Mouse (Mus musculus) ES-Bruce4 (cell line): ENCODE results near the gene Slit2. TPM values are rescaled to one million over a fixed set of nuclear protein-coding genes. Genes with fewer than 3 reads are reported as not detected.

Experiments used
- H3K27ac ChIP-seq: 2 replicates; pipeline ENCODE4 v1.5.1; 2012; ENCODE audit warnings: low read length, inconsistent platforms; ENCODE audit not compliant: insufficient read depth
- H3K27me3 ChIP-seq: 2 replicates; pipeline ENCODE4 v1.6.1; 2012; ENCODE audit warnings: mild to moderate bottlenecking, low read length, inconsistent platforms; ENCODE audit not compliant: control insufficient read depth, poor library complexity, insufficient read depth, severe bottlenecking
- H3K36me3 ChIP-seq: 2 replicates; pipeline ENCODE4 v1.6.1; 2012; ENCODE audit warnings: inconsistent platforms, mild to moderate bottlenecking, low read length, moderate library complexity; ENCODE audit not compliant: control insufficient read depth, poor library complexity, insufficient read depth, severe bottlenecking
- H3K4me1 ChIP-seq: one replicate; pipeline ENCODE4 v1.8.1; 2011; ENCODE audit warnings: low read length; ENCODE audit not compliant: control insufficient read depth, insufficient read depth
- H3K4me3 ChIP-seq: 2 replicates; pipeline ENCODE4 v1.5.1; 2011; ENCODE audit warnings: low read depth, mild to moderate bottlenecking, low read length
- H3K9ac ChIP-seq: 2 replicates; pipeline ENCODE4 v1.6.1; 2012; ENCODE audit warnings: low read depth, mild to moderate bottlenecking, inconsistent platforms; ENCODE audit not compliant: poor library complexity, severe bottlenecking
- H3K9me3 ChIP-seq: replicated peaks from 2 replicates; pipeline ENCODE4 v1.6.1; 2012; ENCODE audit warnings: mild to moderate bottlenecking, low read length, inconsistent platforms; ENCODE audit not compliant: control insufficient read depth, poor library complexity, insufficient read depth, severe bottlenecking
- CTCF ChIP-seq: IDR thresholded peaks from one replicate; pipeline ENCODE4 v1.8.1; 2011; ENCODE audit warnings: low read depth, low read length
- EP300 ChIP-seq: IDR thresholded peaks from 2 replicates; pipeline ENCODE4 v1.6.1; 2011; ENCODE audit warnings: low read depth, low read length; ENCODE audit not compliant: insufficient read depth
- POLR2A ChIP-seq: IDR thresholded peaks from one replicate; pipeline ENCODE4 v1.8.1; 2011; ENCODE audit warnings: low read length; ENCODE audit not compliant: insufficient read depth
- polyA plus RNA-seq: library from polyadenylated mRNA; stranded (reverse); fragments of >200 nt; gene quantifications from 2 replicates; pipeline ENCODE4 v1.2.4, GENCODE M21; 2011; ENCODE audit warnings: low read depth; ENCODE audit not compliant: missing spikeins, insufficient read depth, insufficient read length

Slit2 gene
- polyA plus RNA-seq, 1 experiment = 17.4 TPM

DNA sequence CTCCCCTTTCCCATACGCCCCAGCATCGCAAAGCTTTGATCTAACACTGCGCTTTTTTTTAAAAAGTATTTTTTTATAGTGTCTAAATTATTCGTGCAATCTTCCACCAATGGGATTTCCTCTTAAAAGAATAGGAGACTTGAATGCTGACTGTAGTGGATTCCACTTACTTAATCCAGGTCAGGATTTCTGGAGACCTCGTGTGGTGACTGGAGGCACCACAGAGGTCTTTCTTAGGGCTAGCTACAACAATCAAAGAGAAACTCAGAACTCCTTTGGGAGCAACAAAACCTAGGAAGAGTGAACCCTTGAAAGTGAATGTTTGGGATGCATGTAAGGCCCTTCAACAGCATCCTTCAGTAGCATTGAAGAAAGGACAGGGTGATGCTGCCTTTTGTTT lies 2.5 kb upstream of the Slit2 start:
- Histone ChIP-seq H3K4me3 (no peak overlapping the region), H3K4me1 (no peaks in the 10 kb centered on the region), H3K27me3 (peaks cover 3% of the 10 kb centered on the region; the same call in 1 of the 2 replicates), H3K27ac (no peak overlapping the region), H3K9ac (no peak overlapping the region), H3K36me3 (no peaks in the 10 kb centered on the region), H3K9me3 (no peaks in the 10 kb centered on the region)
- TF ChIP-seq EP300 (no peak), CTCF (no peak), POLR2A (no peak)

DNA sequence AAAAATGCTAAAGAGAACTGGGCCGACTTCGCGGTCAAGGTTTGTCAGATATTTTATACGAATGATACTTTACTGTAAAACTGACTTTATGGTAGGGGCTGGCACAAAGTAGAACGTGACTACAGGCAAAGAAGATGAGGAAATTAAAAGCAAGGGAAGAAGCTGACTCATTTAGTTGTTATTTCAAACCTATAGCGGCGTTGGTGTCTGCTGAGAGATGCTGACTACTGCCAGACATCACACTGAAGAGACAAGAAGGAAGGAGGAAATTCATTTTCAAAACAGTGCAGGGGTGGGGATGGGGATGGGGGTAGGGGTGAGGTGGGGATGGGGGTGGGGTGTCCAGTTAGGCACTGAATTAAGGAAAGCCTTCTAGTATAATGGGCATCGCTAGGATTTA lies 987 bp upstream of the Slit2 start:
- Histone ChIP-seq H3K9ac (peak overlapping the region; percentile 71; the same call in 1 of the 2 replicates), H3K9me3 (no peaks in the 10 kb centered on the region), H3K27ac (no peak overlapping the region), H3K36me3 (no peaks in the 10 kb centered on the region), H3K27me3 (peaks cover 3% of the 10 kb centered on the region; the same call in 1 of the 2 replicates), H3K4me1 (no peaks in the 10 kb centered on the region), H3K4me3 (no peak overlapping the region)
- TF ChIP-seq POLR2A (no peak), EP300 (no peak), CTCF (no peak)

DNA sequence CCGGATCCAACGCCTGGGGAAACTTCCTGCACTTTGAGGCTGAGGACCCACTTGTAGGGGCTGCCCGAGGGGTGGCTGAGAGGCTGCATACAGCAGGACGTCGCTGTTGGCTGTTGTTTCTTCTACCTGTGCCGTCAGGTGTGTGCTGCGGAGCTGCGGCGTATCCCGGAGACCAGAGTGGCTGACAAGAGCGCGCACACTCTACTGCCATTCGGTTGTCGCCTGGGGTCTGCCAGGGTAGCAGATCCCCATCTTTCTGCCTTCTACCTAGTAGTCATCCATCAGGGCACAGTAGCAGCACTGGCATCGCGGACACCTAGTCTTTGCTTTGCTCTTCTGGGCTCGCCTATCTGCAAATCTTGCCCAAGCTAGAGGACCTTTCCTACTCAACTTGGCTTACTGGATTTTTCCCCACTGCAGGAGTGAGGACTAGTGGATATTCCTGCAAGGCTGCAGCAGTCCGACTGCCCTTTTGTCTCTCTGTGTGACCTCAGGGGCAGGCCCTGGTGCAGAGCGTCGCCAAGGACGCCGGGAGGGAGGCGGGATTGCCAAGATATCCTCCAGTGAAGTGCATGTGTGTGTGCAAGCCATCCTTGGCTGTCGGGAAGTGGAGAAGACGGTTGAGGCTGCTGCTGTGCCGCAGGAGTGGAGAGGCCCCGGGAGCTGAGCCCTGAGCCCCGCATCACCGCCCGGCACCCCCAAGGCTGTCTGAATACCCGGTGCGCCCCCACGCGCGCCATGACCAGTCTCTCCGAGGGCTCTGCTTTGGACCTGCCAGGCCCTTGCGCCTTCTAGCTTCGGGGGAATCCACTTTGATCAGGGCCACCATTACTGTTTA lies 1.0 kb downstream of the Slit2 start:
- Histone ChIP-seq H3K4me1 (no peaks in the 10 kb centered on the region), H3K9me3 (no peaks in the 10 kb centered on the region), H3K27me3 (peaks cover 3% of the 10 kb centered on the region; the same call in 1 of the 2 replicates), H3K4me3 (peak overlapping the region; percentile 71), H3K9ac (peak overlapping the region; percentile 71), H3K36me3 (no peaks in the 10 kb centered on the region), H3K27ac (no peak overlapping the region)
- TF ChIP-seq EP300 = no peak
- TF ChIP-seq CTCF = no peak

DNA sequence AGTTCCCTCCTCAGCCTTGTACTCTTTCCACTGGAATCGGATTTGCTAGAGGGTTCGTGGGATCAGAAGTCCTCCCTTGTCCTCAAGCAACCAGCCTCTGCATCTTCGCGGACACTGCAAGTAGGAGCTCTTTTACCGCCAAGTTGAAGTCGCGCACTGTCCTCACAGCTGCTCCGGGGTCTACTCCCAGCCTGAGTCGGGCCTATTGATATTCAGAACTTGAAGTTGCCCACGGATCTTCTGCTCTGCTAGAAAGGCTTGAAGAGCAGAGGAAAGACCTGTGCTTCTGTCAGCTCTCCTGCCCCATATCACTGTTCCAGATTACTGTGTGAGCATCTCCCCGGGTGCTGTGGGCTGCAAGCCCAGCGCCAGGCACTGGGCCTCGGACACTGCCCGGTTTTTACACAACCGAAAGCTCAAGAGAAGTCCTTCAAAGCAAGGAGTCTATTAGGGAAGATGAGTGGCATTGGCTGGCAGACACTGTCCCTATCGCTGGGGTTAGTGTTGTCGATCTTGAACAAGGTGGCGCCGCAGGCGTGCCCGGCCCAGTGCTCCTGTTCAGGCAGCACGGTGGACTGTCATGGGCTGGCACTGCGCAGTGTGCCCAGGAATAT lies 1.8 kb downstream of the Slit2 start:
- H3K36me3 ChIP-seq = no peaks in the 10 kb centered on the region
- no peaks in the 10 kb centered on the region for H3K4me1 ChIP-seq
- H3K9me3 ChIP-seq = no peaks in the 10 kb centered on the region
- no peak overlapping the region for H3K27ac ChIP-seq
- H3K9ac ChIP-seq = peak overlapping the region; percentile 31
- TF ChIP-seq CTCF (no peak), EP300 (no peak), POLR2A (no peak)
- H3K4me3 ChIP-seq = peak overlapping the region; percentile 71
- peaks cover 3% of the 10 kb centered on the region; the same call in 1 of the 2 replicates for H3K27me3 ChIP-seq

DNA sequence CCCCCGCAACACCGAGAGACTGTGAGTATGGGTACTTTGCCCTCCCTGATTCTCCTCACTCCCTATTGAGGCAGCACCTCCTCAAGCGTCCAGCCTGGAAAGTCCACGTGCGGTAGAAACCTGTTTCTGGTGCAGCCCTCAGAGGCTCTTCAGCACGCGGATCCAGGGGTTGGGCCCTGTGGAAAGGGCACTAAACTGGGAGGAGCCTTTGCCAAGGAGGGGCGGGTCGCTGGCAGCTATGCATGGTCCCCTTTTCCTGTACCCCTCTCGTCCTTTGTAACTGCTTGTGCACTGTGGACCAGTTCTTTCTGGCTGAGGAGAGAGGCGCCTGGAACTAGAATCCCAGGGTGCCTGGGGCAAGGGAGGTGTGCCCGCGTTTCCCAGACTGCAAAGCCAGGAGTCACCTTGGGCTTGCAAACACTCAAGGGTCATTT lies 2.3 kb downstream of the Slit2 start:
- H3K4me3 ChIP-seq = peak overlapping the region; percentile 71
- peaks cover 3% of the 10 kb centered on the region; the same call in 1 of the 2 replicates for H3K27me3 ChIP-seq
- no peak overlapping the region for H3K27ac ChIP-seq
- no peaks in the 10 kb centered on the region for H3K9me3 ChIP-seq
- H3K36me3 ChIP-seq = no peaks in the 10 kb centered on the region
- H3K9ac ChIP-seq = no peak overlapping the region
- H3K4me1 ChIP-seq = no peaks in the 10 kb centered on the region
- TF ChIP-seq POLR2A (no peak), CTCF (no peak), EP300 (peak; percentile 80)
